Mouse (Mus musculus) cerebellum, adult 2 months (tissue): ENCODE data around the gene Tmtc1. TPM values are rescaled to one million over a fixed set of nuclear protein-coding genes. Genes with fewer than 3 reads are reported as not detected.

Experiments
- DNase-seq, 2 experiments: peaks; one replicate each; pipeline ENCODE4 v3.0.0; 2021
- H3K27ac ChIP-seq: fragments of 200-500 bp; 2 replicates; pipeline ENCODE4 v1.5.1; 2012; ENCODE audit warnings: low read length, control low read depth, inconsistent platforms; ENCODE audit not compliant: insufficient read depth
- H3K27me3 ChIP-seq: fragments of 200-500 bp; 2 replicates; pipeline ENCODE4 v1.6.1; 2012; ENCODE audit warnings: inconsistent platforms, mild to moderate bottlenecking, low read length, moderate library complexity; ENCODE audit not compliant: control insufficient read depth, insufficient read depth
- H3K4me1 ChIP-seq: fragments of 200-500 bp; 2 replicates; pipeline ENCODE4 v1.6.1; 2011; ENCODE audit warnings: low read length; ENCODE audit not compliant: control insufficient read depth, insufficient read depth
- H3K4me3 ChIP-seq: fragments of 200-500 bp; replicated peaks from 2 replicates; pipeline ENCODE3; 2011; ENCODE audit warnings: mild to moderate bottlenecking, low read depth, low read length, control low read depth; ENCODE audit not compliant: insufficient read depth
- CTCF ChIP-seq: fragments of 200-500 bp; IDR thresholded peaks from 2 replicates; pipeline ENCODE4 v1.5.1; 2011; ENCODE audit warnings: low read depth, mild to moderate bottlenecking, control low read depth, low read length, moderate library complexity, borderline replicate concordance; ENCODE audit not compliant: insufficient read depth
- POLR2A ChIP-seq: fragments of 200-500 bp; IDR thresholded peaks from 2 replicates; pipeline ENCODE4 v1.6.1; 2011; ENCODE audit warnings: low read length, control low read depth, borderline replicate concordance; ENCODE audit not compliant: insufficient read depth
- WGBS: fragments of 180-500 bp; shearing (Covaris S2); methylation state at CpG from one replicate; pipeline ENCODE4 v1.1.7; 2018; 5-methylcytosine and 5-hydroxymethylcytosine counted together
- polyA plus RNA-seq: library from polyadenylated mRNA; depleted of rRNA; stranded (reverse); fragments of >200 nt; gene quantifications from 2 replicates; pipeline ENCODE4 v1.2.3, GENCODE M21; 2012

Gene Tmtc1
- polyA plus RNA-seq, 1 experiment = 18.5 TPM

GRCm38 (mm10) chr6:148467170-148467921 is 23.2 kb upstream of the Tmtc1 start:
- no peak overlapping the region for H3K27ac ChIP-seq
- no peaks in the 10 kb centered on the region for H3K27me3 ChIP-seq
- no peak for DNase-seq
- TF ChIP-seq POLR2A (no peak), CTCF (no peak)
- 34% methylated on average over 3 of the region's 3 CpGs for WGBS
- no peak overlapping the region for H3K4me3 ChIP-seq
- no peaks in the 10 kb centered on the region for H3K4me1 ChIP-seq

DNA sequence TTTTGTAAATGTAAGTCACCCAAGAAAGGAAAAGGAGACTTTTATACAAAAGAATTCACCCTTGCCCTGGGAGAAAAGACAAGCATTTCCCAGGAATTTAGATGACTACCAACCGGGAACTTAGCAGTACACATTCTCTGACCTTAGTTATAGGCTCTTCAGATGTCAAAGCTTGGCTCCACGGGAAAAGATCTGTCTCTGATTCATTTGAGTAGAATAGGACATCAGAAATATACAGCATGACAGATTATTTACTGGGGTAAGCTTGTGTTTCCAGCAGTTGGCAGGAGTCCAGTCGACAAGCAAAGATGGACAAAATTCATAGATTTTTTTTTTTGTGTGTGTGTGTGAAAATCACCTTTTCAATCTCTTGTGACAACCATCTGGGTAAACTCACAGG is 15.4 kb upstream of the Tmtc1 start:
- H3K27me3 ChIP-seq = no peaks in the 10 kb centered on the region

DNA sequence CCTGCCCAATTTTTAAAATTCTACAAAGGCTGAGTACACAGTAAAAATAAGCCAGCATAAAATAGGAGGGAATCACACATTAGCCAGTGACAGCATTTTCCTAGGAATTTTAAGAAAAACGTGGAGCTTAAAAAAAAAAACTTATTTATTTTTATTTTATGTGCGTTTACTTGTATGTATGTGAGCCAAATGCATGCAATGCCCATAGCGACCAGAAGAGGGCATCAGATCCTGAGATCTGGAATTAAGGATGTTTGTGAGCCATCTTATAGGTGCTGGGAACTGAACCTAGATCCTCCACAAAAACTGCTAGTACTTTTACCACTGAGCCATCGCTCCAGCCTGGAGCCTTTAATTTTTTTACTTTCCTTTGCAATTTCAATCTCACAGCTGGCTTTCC is 11.3 kb upstream of the Tmtc1 start:
- Histone ChIP-seq H3K27ac (no peak overlapping the region), H3K4me1 (no peaks in the 10 kb centered on the region), H3K4me3 (no peak overlapping the region), H3K27me3 (no peaks in the 10 kb centered on the region)
- no peak for TF ChIP-seq CTCF
- 74% methylated on average over 4 of the region's 4 CpGs for WGBS
- no peak for DNase-seq

More for the DNA sequence above, 15.4 kb upstream of the Tmtc1 start:
- H3K4me1 ChIP-seq = no peaks in the 10 kb centered on the region
- no peak overlapping the region for H3K27ac ChIP-seq
- DNase-seq = no peak
- no peak for TF ChIP-seq CTCF
- 25% methylated on average over 3 of the region's 3 CpGs for WGBS
- H3K4me3 ChIP-seq = no peak overlapping the region

DNA sequence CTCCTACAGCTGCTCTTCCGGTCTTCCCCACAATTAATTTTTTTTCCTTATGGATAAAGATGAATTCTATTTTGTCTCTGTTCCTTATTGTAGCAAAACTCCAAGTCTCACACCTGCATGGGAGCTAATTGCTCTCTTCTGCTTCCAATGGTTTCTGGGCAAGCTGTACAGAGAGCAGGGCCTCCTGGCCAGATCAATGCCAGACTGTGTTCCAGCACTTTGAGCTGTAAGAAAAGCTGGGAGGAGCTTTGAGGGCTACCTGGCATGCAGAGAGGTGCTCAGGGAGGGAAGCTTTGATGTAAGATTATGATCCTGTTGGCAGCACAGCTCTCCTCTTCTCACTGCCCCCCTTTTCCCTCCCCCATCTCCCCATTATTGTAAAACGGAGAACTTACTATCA is 10.6 kb upstream of the Tmtc1 start:
- DNase-seq = no peak
- no peak for TF ChIP-seq CTCF
- TF ChIP-seq POLR2A = no peak
- 90% methylated on average over 2 of the region's 2 CpGs for WGBS
- Histone ChIP-seq H3K27ac (no peak overlapping the region), H3K4me3 (no peak overlapping the region), H3K4me1 (no peaks in the 10 kb centered on the region), H3K27me3 (no peaks in the 10 kb centered on the region)

GRCm38 (mm10) chr6:148448151-148448550 is 4.0 kb upstream of the Tmtc1 start:
- DNase-seq = no peak
- TF ChIP-seq POLR2A (no peak), CTCF (no peak)
- WGBS = 60% methylated on average over 3 of the region's 3 CpGs
- H3K27ac ChIP-seq = no peak overlapping the region
- no peak overlapping the region for H3K4me3 ChIP-seq
- H3K27me3 ChIP-seq = no peaks in the 10 kb centered on the region; the same call in 1 of the 2 replicates
- H3K4me1 ChIP-seq = no peaks in the 10 kb centered on the region

DNA sequence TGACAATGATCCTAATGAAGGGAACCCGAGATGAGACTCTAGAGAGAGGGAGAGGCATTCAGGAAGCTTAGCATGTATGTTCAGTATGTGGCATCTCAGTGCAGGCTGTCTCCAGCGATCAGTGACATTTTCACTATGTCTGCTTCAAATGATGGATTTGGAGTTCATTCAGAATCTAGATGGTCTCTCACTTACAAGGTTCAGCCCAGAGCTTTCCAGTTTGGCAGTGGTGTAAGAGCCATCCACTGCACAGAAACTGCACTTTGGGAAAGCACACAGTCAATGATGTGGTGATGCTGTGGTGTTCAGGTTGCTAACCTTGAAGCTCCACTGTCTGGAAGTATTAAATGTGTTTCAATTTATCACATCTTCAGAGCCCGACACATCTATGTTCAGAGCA is 1.9 kb upstream of the Tmtc1 start:
- WGBS = 55% methylated on average over 3 of the region's 3 CpGs
- H3K27ac ChIP-seq = no peak overlapping the region
- no peaks in the 10 kb centered on the region; the same call in 1 of the 2 replicates for H3K27me3 ChIP-seq
- DNase-seq = no peak
- H3K4me1 ChIP-seq = no peaks in the 10 kb centered on the region
- no peak overlapping the region for H3K4me3 ChIP-seq
- TF ChIP-seq CTCF = no peak

DNA sequence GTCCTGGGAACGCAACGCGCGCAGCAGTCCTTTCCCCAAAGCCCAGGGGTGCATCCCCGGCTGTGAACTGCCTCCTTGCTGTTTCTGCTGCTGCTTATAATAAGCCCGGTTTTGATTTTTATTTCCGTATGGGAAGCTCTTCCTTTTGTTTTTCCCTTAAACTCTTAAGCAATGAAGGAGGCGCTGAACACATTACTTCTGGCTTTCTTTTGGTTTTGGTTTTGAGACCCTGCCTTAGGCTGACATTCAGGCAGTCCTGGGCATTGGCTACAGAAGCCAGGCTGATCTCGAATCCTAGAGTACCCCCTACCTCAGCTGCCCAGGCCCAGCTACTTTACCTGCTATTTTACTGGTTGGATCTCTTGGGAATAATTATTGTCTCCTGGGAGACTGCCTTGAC is 607 bp upstream of the Tmtc1 start:
- no peak for DNase-seq
- Histone ChIP-seq H3K4me1 (no peaks in the 10 kb centered on the region), H3K27me3 (no peaks in the 10 kb centered on the region; the same call in 1 of the 2 replicates), H3K4me3 (peak overlapping the region; percentile 30), H3K27ac (no peak overlapping the region)
- WGBS = 3% methylated on average over 9 of the region's 9 CpGs
- TF ChIP-seq CTCF = no peak
- no peak for TF ChIP-seq POLR2A

DNA sequence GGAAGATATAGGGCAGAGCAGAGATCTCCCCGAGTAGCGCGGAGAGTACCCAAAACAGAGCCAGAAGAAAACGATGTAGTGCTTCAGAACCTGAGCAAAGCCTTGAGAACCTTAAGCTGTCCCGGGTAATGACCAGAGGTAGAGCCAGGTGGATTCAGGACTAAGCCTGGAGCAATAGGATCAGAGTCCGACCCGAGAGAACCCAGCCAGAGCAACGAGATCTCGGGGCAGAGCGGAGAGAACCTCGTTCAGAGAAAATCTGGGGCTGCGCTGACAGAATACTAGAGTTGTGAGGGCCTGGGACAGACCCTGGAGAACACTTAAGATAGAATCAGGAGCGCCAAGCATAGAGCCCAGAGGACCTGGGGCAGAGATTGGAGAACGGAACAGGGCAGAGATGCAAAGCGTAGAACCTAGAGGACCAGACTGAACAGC is 881 bp downstream of the Tmtc1 start:
- no peak for TF ChIP-seq CTCF
- no peak for TF ChIP-seq POLR2A
- Histone ChIP-seq H3K4me3 (peak overlapping the region; percentile 25), H3K27ac (no peak overlapping the region), H3K27me3 (no peaks in the 10 kb centered on the region; the same call in 1 of the 2 replicates), H3K4me1 (no peaks in the 10 kb centered on the region)
- WGBS = 2% methylated on average over 15 of the region's 15 CpGs
- DNase-seq = no peak
